Mouse (Mus musculus): ENCODE results near the gene Cacna2d2.

Cacna2d2 gene

DNA sequence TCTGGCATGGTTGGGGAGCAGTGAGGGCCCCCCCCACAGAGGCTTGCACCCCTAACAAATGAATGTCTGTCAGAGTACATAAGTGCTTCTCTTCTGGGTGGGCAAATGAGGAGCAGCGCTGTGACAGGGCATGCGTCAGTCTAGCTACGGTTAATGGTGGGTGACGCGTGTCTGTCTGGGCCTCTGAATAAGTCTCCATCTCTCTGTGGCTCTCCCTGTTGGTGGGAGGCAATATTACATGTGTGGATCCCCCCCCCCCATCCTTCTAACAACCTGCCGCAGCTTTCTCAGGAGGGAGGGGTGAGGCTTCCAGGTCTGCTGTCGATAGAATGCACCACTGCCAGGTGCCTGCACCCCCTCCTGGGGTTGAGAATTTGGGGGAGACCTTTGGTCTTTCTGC, 3.7 kb downstream of the Cacna2d2 start:
- DNase-seq (ENCODE audit: low spot score), result no peak

DNA sequence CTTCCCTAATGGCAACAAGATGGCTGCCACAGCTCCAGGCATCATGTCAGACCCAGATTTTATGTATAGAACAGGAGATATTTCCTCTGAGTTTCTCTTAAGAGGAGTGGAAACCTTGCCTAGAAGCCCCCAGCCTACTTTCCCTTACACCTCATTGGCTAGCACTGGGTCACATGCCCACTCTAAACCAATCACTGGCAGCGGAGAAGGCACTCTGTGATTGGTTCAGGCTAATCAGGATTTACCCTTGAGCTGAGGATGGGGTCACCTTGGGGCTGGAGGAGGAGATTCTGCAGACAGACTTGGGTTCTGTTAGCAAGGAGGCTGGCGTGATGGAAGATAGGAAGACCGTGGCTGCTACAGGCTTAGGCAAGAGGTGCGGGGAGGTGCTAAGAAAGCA, 10.0 kb downstream of the Cacna2d2 start:
- no peak for DNase-seq (ENCODE audit: low spot score)

DNA sequence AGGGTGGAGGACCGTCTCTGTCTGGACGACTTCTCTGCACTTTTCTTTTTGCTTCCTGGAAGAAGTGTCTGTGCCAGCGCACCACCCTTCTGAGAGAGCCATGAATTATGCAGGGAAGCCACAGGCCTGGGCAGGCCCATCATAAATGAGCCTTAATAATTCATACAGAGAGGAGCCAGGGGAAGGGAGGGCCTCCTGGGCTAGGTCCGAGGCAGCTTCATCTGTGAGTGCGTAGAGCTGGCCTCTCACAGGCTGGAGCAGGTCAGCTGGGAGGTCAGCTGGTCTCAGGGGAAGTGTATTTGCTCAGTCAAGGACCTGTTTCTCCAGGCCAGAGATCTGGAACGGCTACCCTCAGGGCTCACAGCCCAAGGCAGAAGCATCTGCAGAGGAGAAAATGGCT, 17.7 kb downstream of the Cacna2d2 start:
- DNase-seq (ENCODE audit: low spot score), result no peak

DNA sequence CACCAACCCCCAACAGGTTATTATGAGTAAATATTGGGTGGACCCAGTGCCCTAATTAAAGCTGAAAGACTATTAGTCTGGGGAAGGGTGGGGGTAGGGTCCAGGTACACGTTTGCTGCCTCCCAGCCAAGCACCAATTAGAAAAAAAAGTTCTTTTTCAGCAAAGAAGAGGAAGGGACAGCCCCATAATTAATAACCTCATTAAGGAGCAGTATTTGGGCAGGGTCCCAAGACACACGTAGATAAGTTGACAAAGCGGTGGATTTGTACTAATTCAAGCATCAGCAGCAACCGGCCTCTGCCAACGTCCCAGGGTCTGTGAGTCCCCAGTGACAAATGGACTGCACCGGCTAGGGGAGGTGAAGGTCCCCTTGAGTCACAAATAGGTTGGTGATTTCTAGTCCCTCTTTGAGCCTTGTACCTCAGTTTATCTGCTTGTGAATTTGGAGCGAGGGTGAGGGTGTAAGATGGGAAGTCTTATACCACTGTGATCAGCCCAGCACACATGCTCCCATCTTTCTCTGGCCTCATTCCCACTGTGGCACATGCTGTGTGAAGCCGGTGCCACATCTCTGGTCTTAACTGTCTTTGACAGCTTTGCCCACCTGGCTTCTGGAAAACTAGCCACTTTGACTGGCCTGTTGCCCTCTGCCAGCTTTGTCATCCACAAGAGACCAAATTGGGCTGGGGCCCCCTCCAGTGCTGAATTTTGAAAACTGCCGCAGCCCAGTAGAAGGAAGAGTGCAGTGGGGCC, 20.3 kb downstream of the Cacna2d2 start:
- DNase-seq (ENCODE audit: low spot score), result no peak

GRCm38 (mm10) chr9:107420898-107421297, 21.5 kb downstream of the Cacna2d2 start:
- DNase-seq (ENCODE audit: low spot score), result no peak

- DNase-seq (ENCODE audit: low spot score), result no peak
Observed at GRCm38 (mm10) chr9:107422878-107423277, 23.5 kb downstream of the Cacna2d2 start.

- no peak for DNase-seq (ENCODE audit: low spot score)
Observed at GRCm38 (mm10) chr9:107424485-107425175, 25.2 kb downstream of the Cacna2d2 start.

DNA sequence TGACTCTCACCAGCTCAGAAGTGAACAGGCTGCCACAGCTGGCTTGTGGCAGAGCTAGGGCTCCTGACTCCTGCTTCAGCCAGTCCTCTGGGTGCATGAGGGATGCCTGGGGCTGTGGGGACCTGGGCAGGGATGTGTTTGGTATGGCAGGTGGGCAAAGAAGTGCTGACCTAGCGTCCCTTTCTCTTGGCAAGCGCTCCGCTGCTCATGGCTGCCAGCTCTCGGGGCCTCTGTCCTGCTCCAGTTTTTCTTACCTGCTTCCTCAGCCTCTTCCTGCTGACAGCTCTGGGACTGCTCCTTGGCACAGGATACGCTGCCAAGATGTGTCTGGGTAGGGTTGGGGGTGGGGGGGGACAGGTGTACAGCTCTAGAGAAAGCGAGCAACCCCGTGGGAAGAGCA, 28.5 kb downstream of the Cacna2d2 start:
- DNase-seq (ENCODE audit: low spot score), result no peak

GRCm38 (mm10) chr9:107428451-107429186, 29.2 kb downstream of the Cacna2d2 start:
- DNase-seq (ENCODE audit: low spot score), result no peak

- DNase-seq (ENCODE audit: low spot score), result no peak
Observed at GRCm38 (mm10) chr9:107430445-107430844, 31.0 kb downstream of the Cacna2d2 start.

DNA sequence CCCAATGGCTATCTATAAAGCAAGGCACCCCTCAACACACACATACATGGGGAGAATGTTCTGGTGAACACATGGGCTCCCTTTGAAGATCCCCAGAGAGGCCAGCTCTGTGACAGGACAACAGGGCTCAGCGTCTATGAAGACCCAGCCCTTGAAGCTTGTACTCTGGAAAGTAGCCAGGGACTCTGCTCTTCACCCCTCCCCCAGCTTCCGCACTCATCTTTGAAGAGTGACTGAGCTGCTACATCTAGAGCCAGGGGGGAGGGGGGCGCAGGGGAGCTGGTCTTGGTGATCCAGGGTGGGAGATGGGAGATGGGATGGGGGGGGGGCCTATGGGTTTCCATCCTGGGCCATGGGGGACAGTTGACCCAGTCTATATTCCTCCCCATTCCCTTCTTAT, 33.1 kb downstream of the Cacna2d2 start:
- DNase-seq (ENCODE audit: low spot score), result no peak

DNA sequence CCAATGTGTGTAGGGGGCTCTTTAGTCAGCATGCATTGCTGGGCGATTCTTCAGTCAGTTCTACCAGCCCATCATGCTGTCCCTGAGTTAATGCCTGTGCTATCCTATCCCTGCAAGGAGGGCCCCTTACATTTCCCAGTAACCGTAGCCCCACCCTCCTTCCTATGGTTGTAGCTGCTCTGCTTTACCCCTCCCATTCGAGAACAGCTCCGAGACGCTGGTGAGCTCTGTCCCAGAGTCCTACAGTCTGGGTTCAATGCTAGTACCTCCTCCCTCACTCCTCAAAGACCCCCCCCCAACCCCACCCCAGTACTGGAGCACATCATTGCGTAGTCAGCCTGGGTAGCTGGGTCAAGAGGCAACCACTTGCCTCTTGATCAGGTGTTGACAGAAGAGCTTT, 35.4 kb downstream of the Cacna2d2 start:
- DNase-seq (ENCODE audit: low spot score), result no peak

DNA sequence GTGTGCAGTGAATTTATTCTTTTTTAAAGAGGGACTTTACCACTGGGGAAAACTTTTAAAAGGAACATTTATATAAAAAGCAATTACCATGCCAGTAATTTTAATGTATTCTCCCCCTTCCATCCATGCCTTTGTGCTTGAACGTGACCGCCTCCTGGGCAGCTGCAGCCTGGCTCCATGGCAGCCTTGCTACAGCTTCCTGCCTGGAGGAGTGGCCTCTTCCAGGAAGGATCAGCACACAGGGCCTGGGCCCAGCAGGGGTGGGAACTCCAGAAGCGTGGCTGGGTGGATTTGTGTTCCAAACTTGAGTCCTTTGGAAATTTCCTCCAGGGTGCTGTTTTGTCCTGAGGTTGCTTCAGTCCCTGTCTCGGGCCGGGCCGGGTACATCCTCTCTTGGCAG, 35.9 kb downstream of the Cacna2d2 start:
- DNase-seq (ENCODE audit: low spot score), result no peak

DNA sequence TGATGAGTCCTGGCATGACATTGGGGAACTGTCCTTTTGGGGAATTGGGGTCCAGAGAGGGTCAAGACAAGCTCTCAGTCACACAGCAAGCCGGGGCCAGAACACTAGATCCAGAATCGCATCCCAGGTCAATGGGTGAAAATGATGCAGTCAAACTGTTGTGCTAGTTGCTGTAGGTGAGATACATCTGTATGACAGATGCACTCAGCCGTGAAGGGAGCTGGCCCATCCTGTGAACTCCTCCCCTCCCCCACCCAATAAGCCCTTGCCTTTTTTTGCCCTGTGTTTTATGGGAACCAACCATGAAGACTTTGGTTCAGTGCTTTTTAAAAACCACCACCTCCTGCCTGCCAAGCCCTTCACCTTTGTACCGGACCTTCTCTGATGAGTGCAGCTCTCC, 43.5 kb downstream of the Cacna2d2 start:
- no peak for DNase-seq (ENCODE audit: low spot score)

DNA sequence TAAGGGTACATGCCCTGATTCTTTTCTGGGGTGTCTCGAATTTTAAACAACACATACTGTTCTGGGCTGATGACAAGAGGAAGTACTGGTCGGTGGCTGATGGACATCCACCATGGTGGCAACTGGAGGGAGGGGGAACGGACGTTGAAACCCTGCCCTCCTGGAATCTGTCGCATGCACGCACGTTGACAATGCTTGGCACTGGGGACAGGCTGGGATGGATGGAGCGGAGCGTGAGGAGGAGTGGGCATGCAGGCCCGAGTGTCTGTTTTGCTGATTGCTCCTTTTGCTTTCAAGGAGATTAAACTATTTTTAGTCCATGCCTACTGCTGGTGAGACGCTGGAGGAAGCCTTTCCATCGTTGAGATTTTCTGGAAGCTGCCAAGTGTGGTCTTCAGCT, 43.9 kb downstream of the Cacna2d2 start:
- no peak for DNase-seq (ENCODE audit: low spot score)

DNA sequence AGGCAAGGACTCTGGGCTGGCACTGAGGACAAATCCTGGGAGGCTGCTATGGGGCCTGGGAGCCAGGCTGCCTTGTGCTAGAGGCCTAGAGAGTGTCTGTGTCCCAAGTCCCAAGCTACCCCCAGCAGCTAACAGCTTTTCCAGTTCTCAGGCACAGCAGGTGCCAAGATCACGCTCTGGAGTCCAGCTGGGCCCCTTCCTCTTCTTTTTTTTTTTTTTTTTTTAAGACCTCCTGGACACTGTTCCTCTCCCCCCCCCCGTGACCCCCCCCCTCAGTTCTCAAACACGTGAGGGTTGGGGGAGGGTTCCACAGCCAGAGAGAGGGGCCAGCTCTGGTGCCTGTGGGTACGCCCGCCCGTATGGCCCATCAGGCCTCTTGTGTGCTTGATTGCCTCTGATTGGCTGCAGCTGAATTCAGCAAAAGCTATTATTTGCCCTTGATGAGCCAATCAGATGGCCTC, 45.6 kb downstream of the Cacna2d2 start:
- DNase-seq (ENCODE audit: low spot score), result no peak

DNA sequence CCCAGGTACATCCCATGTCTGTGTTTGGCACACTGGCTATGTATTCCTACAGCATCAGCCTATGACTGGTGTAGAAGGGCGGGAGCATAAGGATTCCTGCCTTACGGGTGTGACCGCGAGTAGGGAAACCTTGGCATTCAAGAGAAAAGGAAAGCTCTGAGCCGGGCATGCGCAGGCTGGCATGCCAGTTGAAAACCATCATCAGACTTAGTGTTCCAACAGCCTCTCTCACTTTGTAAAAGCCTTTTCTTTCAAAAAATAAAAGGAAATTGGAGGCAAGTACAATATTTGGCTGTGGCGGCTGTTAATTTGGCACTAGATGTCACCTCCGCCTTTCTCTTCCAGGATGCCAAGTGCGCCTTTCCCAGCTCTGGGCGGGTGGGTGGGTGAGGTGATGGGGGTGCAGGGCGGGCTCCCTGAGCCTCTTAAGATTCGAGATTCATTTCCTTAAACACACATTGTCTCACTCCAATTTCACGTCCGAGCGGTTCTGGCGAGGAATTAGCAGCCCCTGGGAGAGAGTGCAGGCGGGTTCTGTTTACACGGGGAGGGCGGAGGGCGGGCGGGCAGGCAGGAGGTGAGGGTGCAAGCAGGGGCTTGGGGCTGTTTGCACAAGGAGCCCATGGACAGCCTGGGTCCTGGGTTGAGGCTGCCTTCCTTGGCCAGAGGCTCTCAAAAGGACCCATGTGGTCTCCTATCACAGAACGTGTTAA, 49.5 kb downstream of the Cacna2d2 start:
- DNase-seq (ENCODE audit: low spot score), result no peak

DNA sequence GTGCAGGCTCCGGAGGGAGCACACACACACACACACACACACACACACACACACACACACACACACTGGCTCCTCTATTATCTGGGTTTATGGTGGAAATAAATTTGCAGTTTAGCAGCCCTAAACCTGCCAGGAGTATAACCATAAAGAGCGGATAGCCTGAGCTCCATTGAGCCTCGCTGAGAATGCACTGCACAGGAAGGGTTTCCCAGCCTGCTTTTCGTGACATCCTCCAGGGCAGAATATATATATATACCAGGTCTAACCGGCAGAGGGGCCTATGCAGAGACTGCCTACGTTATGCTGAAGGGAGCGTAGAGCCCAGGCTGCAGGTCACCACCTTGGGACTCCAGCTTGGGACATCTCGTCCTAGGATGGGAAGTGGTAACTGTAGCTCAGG, 52.0 kb downstream of the Cacna2d2 start:
- DNase-seq (ENCODE audit: low spot score), result no peak

DNA sequence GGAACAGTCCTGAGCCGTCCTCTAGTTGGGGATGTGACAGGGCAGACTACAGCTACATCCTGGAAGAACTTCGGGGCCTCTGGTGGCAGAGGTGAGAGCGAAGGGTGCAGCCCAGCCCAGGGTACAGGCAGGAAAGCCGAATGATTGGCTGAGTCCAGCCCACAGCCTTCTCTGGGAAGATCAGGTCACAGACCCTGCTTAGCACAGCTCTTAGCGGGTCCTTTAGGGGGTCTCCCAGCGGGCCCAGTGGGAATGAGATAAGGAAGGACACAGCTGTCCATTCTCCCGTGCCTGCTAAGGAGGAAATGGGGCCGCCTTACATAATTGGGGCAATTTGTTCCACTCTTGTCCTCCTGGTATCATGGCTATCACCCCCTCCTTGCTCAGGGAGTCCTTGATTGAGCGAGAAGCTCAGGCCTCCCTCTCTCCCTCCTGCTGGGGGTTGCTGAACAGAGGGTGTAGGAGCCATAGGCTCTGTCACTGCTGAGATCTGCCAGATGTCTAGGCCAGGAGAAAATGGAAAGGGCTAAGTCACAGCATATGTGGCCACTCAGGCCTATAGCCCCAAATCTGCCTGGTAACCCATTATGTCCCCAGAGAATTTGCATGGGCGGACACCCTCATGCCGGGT, 52.6 kb downstream of the Cacna2d2 start:
- no peak for DNase-seq (ENCODE audit: low spot score)

DNA sequence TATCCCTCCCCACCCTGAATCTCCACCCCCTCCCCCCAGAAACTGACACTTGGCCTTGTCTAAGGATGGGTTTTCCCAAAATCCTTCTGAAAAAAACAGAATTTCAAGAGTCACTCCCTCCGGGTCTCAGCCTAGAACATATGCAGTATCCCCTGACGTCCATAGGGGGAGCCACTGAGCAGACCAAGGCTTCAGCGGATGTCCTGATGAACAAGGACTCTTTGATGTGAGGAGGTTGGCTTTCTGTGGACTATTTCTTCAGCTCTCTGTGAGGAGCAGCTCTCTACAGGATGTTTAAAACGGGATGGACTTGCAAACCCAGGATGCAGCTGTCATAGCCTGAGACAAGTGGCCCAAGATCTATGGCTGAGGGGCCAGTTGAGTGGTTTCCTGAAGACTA, 53.1 kb downstream of the Cacna2d2 start:
- peak; percentile 31 for DNase-seq (ENCODE audit: low spot score)

- no peak for DNase-seq (ENCODE audit: low spot score)
Observed at GRCm38 (mm10) chr9:107453151-107453550, 53.7 kb downstream of the Cacna2d2 start.

DNA sequence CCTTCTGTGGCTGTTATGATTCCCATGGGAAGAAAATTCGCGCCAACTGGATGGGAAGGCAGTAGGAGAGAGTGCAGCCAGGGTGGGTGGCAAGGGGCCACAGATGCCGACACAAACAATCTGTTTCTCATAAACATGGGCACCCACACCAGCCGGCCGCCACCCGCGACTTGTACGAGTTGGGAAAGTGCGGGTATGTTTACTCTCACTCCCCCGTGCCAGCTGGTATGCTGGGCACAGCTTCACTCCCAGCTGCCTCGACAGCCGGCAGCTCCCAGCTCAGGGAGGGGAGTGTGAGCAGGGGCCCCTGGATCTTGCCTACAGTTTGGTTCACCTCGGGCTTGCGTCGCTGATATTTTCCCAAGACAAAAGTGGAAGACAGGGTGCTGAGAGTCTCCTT, 57.3 kb downstream of the Cacna2d2 start:
- no peak for DNase-seq (ENCODE audit: low spot score)

Data from T-cell, adult 2 months (primary cell).